Mouse (Mus musculus) limb, embryonic 14.5 days (tissue): ENCODE results near the gene Dab1. TPM values are rescaled to one million over a fixed set of nuclear protein-coding genes. Genes with fewer than 3 reads are reported as not detected.
A peak's percentile ranks its signal among the peaks of the same experiment; 100 is the strongest.

ENCODE experiments used
- ATAC-seq: fragments of 200-750 bp; cut with Nextera tagmentation; 2 replicates; pipeline ENCODE4 v1.8.0; 2017; ENCODE audit warnings: low read depth, moderate number of reproducible peaks, moderate TSS enrichment; ENCODE audit not compliant: low FRiP score
- DNase-seq: peaks from one replicate; pipeline ENCODE4 v3.0.0-alpha.2; 2015; ENCODE audit warnings: low spot score
- H3K27ac ChIP-seq: fragments of 300-500 bp; sonication (generic); replicated peaks from 2 replicates; pipeline ENCODE4 v1.5.1; 2014; ENCODE audit warnings: low read depth, mild to moderate bottlenecking, low read length, moderate library complexity, mixed read lengths
- H3K27me3 ChIP-seq: fragments of 300-500 bp; sonication (generic); 2 replicates; pipeline ENCODE4 v1.6.1; 2014; ENCODE audit warnings: low read length, mixed read lengths; ENCODE audit not compliant: control insufficient read depth, insufficient read depth
- H3K36me3 ChIP-seq: fragments of 300-500 bp; sonication (generic); 2 replicates; pipeline ENCODE4 v1.6.1; 2014; ENCODE audit warnings: mild to moderate bottlenecking, low read length, moderate library complexity, mixed read lengths; ENCODE audit not compliant: control insufficient read depth, insufficient read depth
- H3K4me1 ChIP-seq: fragments of 300-500 bp; sonication (generic); 2 replicates; pipeline ENCODE4 v1.6.1; 2014; ENCODE audit warnings: antibody characterized with exemption, low read length, mixed read lengths; ENCODE audit not compliant: control insufficient read depth, insufficient read depth
- H3K4me2 ChIP-seq: fragments of 300-500 bp; sonication (generic); replicated peaks from 2 replicates; pipeline ENCODE4 v1.6.1; 2014; ENCODE audit warnings: low read depth, mild to moderate bottlenecking, low read length, moderate library complexity; ENCODE audit not compliant: severe bottlenecking
- H3K4me3 ChIP-seq: fragments of 300-500 bp; sonication (generic); replicated peaks from 2 replicates; pipeline ENCODE4 v1.5.1; 2014; ENCODE audit warnings: low read length
- H3K9ac ChIP-seq: fragments of 300-500 bp; sonication (generic); 2 replicates; pipeline ENCODE4 v1.6.1; 2014; ENCODE audit warnings: mild to moderate bottlenecking, low read depth, low read length, moderate library complexity; ENCODE audit not compliant: severe bottlenecking
- H3K9me3 ChIP-seq: fragments of 300-500 bp; sonication (generic); 2 replicates; pipeline ENCODE4 v1.6.1; 2016; ENCODE audit warnings: low read length; ENCODE audit not compliant: control insufficient read depth
- POLR2A ChIP-seq: fragments of 200-500 bp; IDR thresholded peaks from 2 replicates; pipeline ENCODE4 v1.8.0; 2012; ENCODE audit warnings: inconsistent platforms, mild to moderate bottlenecking, moderate library complexity, borderline replicate concordance; ENCODE audit not compliant: insufficient read depth, insufficient read length; ENCODE audit errors: extremely low read depth
- WGBS: fragments of 180-500 bp; shearing (Covaris S2); extraction: QIAGEN DNeasy Blood & Tissue Kit; methylation state at CpG from one replicate; pipeline ENCODE4 v1.1.7; 2014; 5-methylcytosine and 5-hydroxymethylcytosine counted together
- polyA plus RNA-seq, 2 experiments: library from polyadenylated mRNA; depleted of rRNA in 1 of 2; stranded (reverse) in 1 of 2; unstranded in 1 of 2; fragments of >200 nt; fragmentation: Nextera tagmentation in 1 of 2; extraction: Ambion mirVana in 1 of 2; gene quantifications; 2 replicates each; pipeline versions ENCODE4 v1.2.1 to v1.2.3; 2012 to 2014

Gene Dab1
- polyA plus RNA-seq, 2 experiments: 5.5 to 12.1 TPM

- H3K4me1 ChIP-seq: no peaks in the 10 kb centered on the region
- no peak overlapping the region for H3K4me3 ChIP-seq
- no peak overlapping the region for H3K9ac ChIP-seq
- TF ChIP-seq POLR2A: no peak
- WGBS: 64% methylated on average over 1 of the region's 1 CpGs
- no peak for DNase-seq
- H3K27me3 ChIP-seq: peaks cover 15% of the 10 kb centered on the region
- H3K36me3 ChIP-seq: no peaks in the 10 kb centered on the region
- H3K4me2 ChIP-seq: no peak overlapping the region
- ATAC-seq: no peak
- 0 out of 2 replicates have a peak, but pooled peaks cover 3% of the 10 kb centered on the region for H3K9me3 ChIP-seq
- H3K27ac ChIP-seq: no peak overlapping the region
Observed at GRCm38 (mm10) chr4:104374191-104374590, 755.0 kb downstream of the Dab1 start.

- ATAC-seq: no peak
- H3K27ac ChIP-seq: no peak overlapping the region
- WGBS: 13% methylated on average over 7 of the region's 7 CpGs
- H3K4me3 ChIP-seq: no peak overlapping the region
- no peak overlapping the region for H3K4me2 ChIP-seq
- no peak for TF ChIP-seq POLR2A
- no peaks in the 10 kb centered on the region for H3K9me3 ChIP-seq
- no peaks in the 10 kb centered on the region for H3K36me3 ChIP-seq
- no peaks in the 10 kb centered on the region for H3K27me3 ChIP-seq
- H3K9ac ChIP-seq: no peak overlapping the region
- DNase-seq: no peak
- H3K4me1 ChIP-seq: peaks cover 12% of the 10 kb centered on the region; the same call in 1 of the 2 replicates
Observed at GRCm38 (mm10) chr4:104384704-104385103, 765.5 kb downstream of the Dab1 start.

- WGBS: 12% methylated on average over 5 of the region's 5 CpGs
- DNase-seq (peak; percentile 12), ATAC-seq (no peak)
Observed at GRCm38 (mm10) chr4:104385272-104385671, 766.1 kb downstream of the Dab1 start.

GRCm38 (mm10) chr4:104395515-104395914 lies 776.4 kb downstream of the Dab1 start:
- no peaks in the 10 kb centered on the region; the same call in 1 of the 2 replicates for H3K4me1 ChIP-seq
- ATAC-seq (no peak), DNase-seq (no peak)
- no peaks in the 10 kb centered on the region for H3K27me3 ChIP-seq
- H3K9ac ChIP-seq: no peak overlapping the region
- H3K36me3 ChIP-seq: no peaks in the 10 kb centered on the region
- H3K4me3 ChIP-seq: no peak overlapping the region
- 83% methylated on average over 3 of the region's 3 CpGs for WGBS
- H3K27ac ChIP-seq: no peak overlapping the region
- no peak overlapping the region for H3K4me2 ChIP-seq
- TF ChIP-seq POLR2A: no peak
- no peaks in the 10 kb centered on the region for H3K9me3 ChIP-seq

More at GRCm38 (mm10) chr4:104385272-104385671, 766.1 kb downstream of the Dab1 start:
- Histone ChIP-seq H3K4me3 (no peak overlapping the region), H3K27ac (no peak overlapping the region), H3K36me3 (no peaks in the 10 kb centered on the region), H3K4me2 (no peak overlapping the region), H3K27me3 (no peaks in the 10 kb centered on the region), H3K9ac (no peak overlapping the region), H3K4me1 (peaks cover 12% of the 10 kb centered on the region; the same call in 1 of the 2 replicates), H3K9me3 (no peaks in the 10 kb centered on the region)
- no peak for TF ChIP-seq POLR2A

GRCm38 (mm10) chr4:104396095-104396494 lies 776.9 kb downstream of the Dab1 start:
- WGBS: 91% methylated on average over 5 of the region's 5 CpGs
- Histone ChIP-seq H3K27me3 (no peaks in the 10 kb centered on the region), H3K36me3 (no peaks in the 10 kb centered on the region), H3K4me1 (no peaks in the 10 kb centered on the region; the same call in 1 of the 2 replicates), H3K9me3 (no peaks in the 10 kb centered on the region), H3K4me2 (no peak overlapping the region), H3K4me3 (no peak overlapping the region), H3K9ac (no peak overlapping the region), H3K27ac (no peak overlapping the region)
- TF ChIP-seq POLR2A: no peak
- ATAC-seq (no peak), DNase-seq (no peak)
